8 mouse cellular contexts compared by ENCODE assay signal in genomic region chr15:98532281-98532680, GRCm38 (mm10). TPM values are rescaled to one million over a fixed set of nuclear protein-coding genes. Genes with fewer than 3 reads are reported as not detected.
DNase-seq lines count a peak whose midpoint lies in the region; ATAC-seq and TF ChIP-seq lines count a peak whose summit lies in the region.

No protein-coding gene starts in this region.

- H3K79me2 ChIP-seq in myocyte (ENCODE audit: control insufficient read depth, insufficient read depth) = peaks cover 44% of the 10 kb centered on the region

- H3ac ChIP-seq in myocyte (ENCODE audit: control insufficient read depth, insufficient read length) = peak overlapping the region; percentile 95

- WGBS in hindbrain, postnatal 0 days = 30% methylated on average over 5 of the region's 5 CpGs

- peaks cover 45% of the 10 kb centered on the region for H3K36me3 ChIP-seq in megakaryocyte, embryonic 14.5 days (replicated peaks; ENCODE audit: low read length)
- peaks cover 26% of the 10 kb centered on the region for H3K36me3 ChIP-seq in hindbrain, postnatal 0 days (ENCODE audit: insufficient read depth, low read length)
- peaks cover 41% of the 10 kb centered on the region for H3K36me3 ChIP-seq in myocyte (ENCODE audit: control insufficient read depth, insufficient read depth)

- no peak for DNase-seq in hindbrain, postnatal 0 days (ENCODE audit: low spot score)
- DNase-seq in gastrocnemius, adult 8-10 months (ENCODE audit: low spot score in 2 of 2) = no peak
- DNase-seq in cerebellum, postnatal 4 days (ENCODE audit: low spot score in 2 of 2) = no peak

- peak; percentile 35 for TF ChIP-seq POLR2A in myocyte (IDR thresholded peaks at IDR 0.05; ENCODE audit: insufficient read length, low read depth)

- ATAC-seq in megakaryocyte, adult 5-6 weeks (ENCODE audit: poor library complexity, severe bottlenecking) = no peak
- no peak for ATAC-seq in hindbrain, postnatal 0 days
- no peak for ATAC-seq in inflammation-experienced regulatory T-cells, adult 6 months

- H3K4me1 ChIP-seq in megakaryocyte, embryonic 14.5 days = peaks cover 47% of the 10 kb centered on the region
- H3K4me1 ChIP-seq in brown adipose tissue, adult 24 weeks (ENCODE audit: control insufficient read depth, insufficient read depth, insufficient read length, low read length) = peaks cover 2% of the 10 kb centered on the region; the same call in 1 of the 2 replicates
- H3K4me1 ChIP-seq in hindbrain, postnatal 0 days (ENCODE audit: insufficient read depth, low read length) = peaks cover 4% of the 10 kb centered on the region

- H3K27ac ChIP-seq in brown adipose tissue, adult 24 weeks (replicated peaks; ENCODE audit: low read depth, low read length) = peak overlapping the region; percentile 71
- no peak overlapping the region for H3K27ac ChIP-seq in hindbrain, postnatal 0 days

- H3K27me3 ChIP-seq in megakaryocyte, embryonic 14.5 days (replicated peaks) = no peaks in the 10 kb centered on the region
- no peaks in the 10 kb centered on the region for H3K27me3 ChIP-seq in hindbrain, postnatal 0 days (ENCODE audit: insufficient read depth, low read length)
- H3K27me3 ChIP-seq in myocyte (ENCODE audit: control insufficient read depth, insufficient read depth, insufficient read length) = no peaks in the 10 kb centered on the region

- TF ChIP-seq CTCF in hindbrain, postnatal 0 days (IDR thresholded peaks at IDR 0.05; ENCODE audit: low read depth) = no peak

- peak overlapping the region; percentile 92 for H3K4me3 ChIP-seq in megakaryocyte, embryonic 14.5 days (replicated peaks)
- H3K4me3 ChIP-seq in brown adipose tissue, adult 24 weeks (ENCODE audit: insufficient read depth, low read depth, low read length) = peak overlapping the region; percentile 95
- peak overlapping the region; percentile 84 for H3K4me3 ChIP-seq in hindbrain, postnatal 0 days (ENCODE audit: low read length)
- peak overlapping the region; percentile 89 for H3K4me3 ChIP-seq in myocyte

- H3K9ac ChIP-seq in hindbrain, postnatal 0 days (replicated peaks; ENCODE audit: low read length) = 0 out of 2 replicates have a peak overlapping the region, but pooled peaks have one; percentile 94

- no peaks in the 10 kb centered on the region for H3K9me3 ChIP-seq in megakaryocyte, embryonic 14.5 days
- no peaks in the 10 kb centered on the region for H3K9me3 ChIP-seq in hindbrain, postnatal 0 days (ENCODE audit: low read length)

- peak overlapping the region; percentile 91 for H3K4me2 ChIP-seq in hindbrain, postnatal 0 days (ENCODE audit: low read depth, low read length)
- H3K4me2 ChIP-seq in myocyte (ENCODE audit: low read depth) = peak overlapping the region; percentile 88

TF ChIP-seq in myocyte, 11 proteins besides CTCF, POLR2A, EP300 and RAD21:
- TF ChIP-seq MYOG (IDR thresholded peaks at IDR 0.05; ENCODE audit: control insufficient read depth in 1 of 3, insufficient read depth in 1 of 3, insufficient read length in 2 of 3, low read depth in 2 of 3) (peak in 1 of 3 experiments; percentile 31), SRF (IDR thresholded peaks at IDR 0.05; ENCODE audit: control insufficient read depth, insufficient read length, low read depth) (no peak), CEBPB (IDR thresholded peaks at IDR 0.05; ENCODE audit: insufficient read depth, poor library complexity, severe bottlenecking) (0 out of 2 replicates have a peak, but pooled peaks have one; percentile 40), MYOD1 (IDR thresholded peaks at IDR 0.05; ENCODE audit: control insufficient read depth in 1 of 3, insufficient read length in 2 of 3, low read depth in 2 of 3) (peak in 2 of 3 experiments; percentile 6 to 44), TCF3 (IDR thresholded peaks at IDR 0.05; ENCODE audit: insufficient read length, low read depth) (no peak), REST (IDR thresholded peaks at IDR 0.05; ENCODE audit: insufficient read depth, insufficient read length) (no peak), E2F4 (IDR thresholded peaks at IDR 0.05; ENCODE audit: insufficient read depth) (no peak), TCF12 (IDR thresholded peaks at IDR 0.05; ENCODE audit: insufficient read depth, poor library complexity, severe bottlenecking) (no peak), MAX (IDR thresholded peaks at IDR 0.05; ENCODE audit: low read depth) (peak; percentile 91), POLR2AphosphoS2 (IDR thresholded peaks at IDR 0.05; ENCODE audit: insufficient read length, low read depth) (peak; percentile 77), USF1 (IDR thresholded peaks at IDR 0.05; ENCODE audit: low read depth) (peak; percentile 76)

RNA-seq across cellular contexts. Expression of gene Kansl2, which starts 1.8 kb away (rescaled TPM):
- 7.5 and 14.4 TPM in 2 replicates for polyA plus RNA-seq in megakaryocyte, embryonic 14.5 days (2012; ENCODE audit: insufficient read depth, low replicate concordance)
- 36.7 and 42.7 TPM in 2 replicates for total RNA-seq in megakaryocyte, adult 5-6 weeks (2015)
- total RNA-seq in megakaryocyte, adult 5-6 weeks (2017) = 30.4 and 31.8 TPM in 2 replicates
- 33.1 and 38.0 TPM in 2 replicates for polyA plus RNA-seq in brown adipose tissue, adult 24 weeks (2012; ENCODE audit: insufficient read depth, insufficient read length, missing spikeins)
- 53.3 and 69.6 TPM in 2 replicates for total RNA-seq in hindbrain, postnatal 0 days (2014; rRNA removed)
- 95.1 and 96.8 TPM in 2 replicates for polyA plus RNA-seq in hindbrain, postnatal 0 days (2015; fragmentation: Nextera tagmentation; extraction: Ambion mirVana)
- polyA plus RNA-seq in myocyte (2012; fragmentation: generic; extraction: Trizol) = 109 TPM
- total RNA-seq in gastrocnemius, adult 8-10 months (2022) = 10 to 100 TPM; 65.5 to 72.7 (median 69.8) TPM
- 10 to 100 TPM; 29.4 to 33.1 (median 32.4) TPM for polyA plus RNA-seq in inflammation-experienced regulatory T-cells, adult 6 months (2017; shearing (Covaris generic))

RNA-seq across cellular contexts. Expression of gene Ccnt1, which starts 38.4 kb away (rescaled TPM):
- 1.4 and 5.1 TPM in 2 replicates for polyA plus RNA-seq in megakaryocyte, embryonic 14.5 days (2012; ENCODE audit: insufficient read depth, low replicate concordance)
- total RNA-seq in megakaryocyte, adult 5-6 weeks (2015) = 33.0 and 38.7 TPM in 2 replicates
- total RNA-seq in megakaryocyte, adult 5-6 weeks (2017) = 41.3 and 43.5 TPM in 2 replicates
- 16.4 and 18.1 TPM in 2 replicates for polyA plus RNA-seq in brown adipose tissue, adult 24 weeks (2012; ENCODE audit: insufficient read depth, insufficient read length, missing spikeins)
- total RNA-seq in hindbrain, postnatal 0 days (2014; rRNA removed) = 31.2 and 42.4 TPM in 2 replicates
- polyA plus RNA-seq in hindbrain, postnatal 0 days (2015; fragmentation: Nextera tagmentation; extraction: Ambion mirVana) = 42.7 and 42.9 TPM in 2 replicates
- polyA plus RNA-seq in myocyte (2012; fragmentation: generic; extraction: Trizol) = 12.6 TPM
- 10 to 100 TPM; 14.3 to 19.4 (median 15.7) TPM for total RNA-seq in gastrocnemius, adult 8-10 months (2022)
- polyA plus RNA-seq in inflammation-experienced regulatory T-cells, adult 6 months (2017; shearing (Covaris generic)) = 10 to 100 TPM; 69.3 to 99.2 (median 86.3) TPM

RNA-seq across cellular contexts. Expression of gene 4930415O20Rik, which starts 38.5 kb away (rescaled TPM):
- not detected in 2 replicates for polyA plus RNA-seq in megakaryocyte, embryonic 14.5 days (2012; ENCODE audit: insufficient read depth, low replicate concordance)
- total RNA-seq in megakaryocyte, adult 5-6 weeks (2015) = 0.46 TPM in 1 of 2 replicates, not detected in the other
- not detected in 2 replicates for total RNA-seq in megakaryocyte, adult 5-6 weeks (2017)
- polyA plus RNA-seq in brown adipose tissue, adult 24 weeks (2012; ENCODE audit: insufficient read depth, insufficient read length, missing spikeins) = 5.1 and 14.0 TPM in 2 replicates
- not detected in 2 replicates for total RNA-seq in hindbrain, postnatal 0 days (2014; rRNA removed)
- polyA plus RNA-seq in hindbrain, postnatal 0 days (2015; fragmentation: Nextera tagmentation; extraction: Ambion mirVana) = not detected in 2 replicates
- 0.10 TPM for polyA plus RNA-seq in myocyte (2012; fragmentation: generic; extraction: Trizol)
- total RNA-seq in gastrocnemius, adult 8-10 months (2022) = under 1 TPM in 1 of 4 experiments, not detected in 3; 0.63 TPM
- polyA plus RNA-seq in inflammation-experienced regulatory T-cells, adult 6 months (2017; shearing (Covaris generic)) = not detected

RNA-seq across cellular contexts. Expression of gene Olfr279, which starts 40.1 kb away (rescaled TPM):
- polyA plus RNA-seq in megakaryocyte, embryonic 14.5 days (2012; ENCODE audit: insufficient read depth, low replicate concordance) = not detected in 2 replicates
- not detected in 2 replicates for total RNA-seq in megakaryocyte, adult 5-6 weeks (2015)
- not detected in 2 replicates for total RNA-seq in megakaryocyte, adult 5-6 weeks (2017)
- polyA plus RNA-seq in brown adipose tissue, adult 24 weeks (2012; ENCODE audit: insufficient read depth, insufficient read length, missing spikeins) = not detected in 2 replicates
- total RNA-seq in hindbrain, postnatal 0 days (2014; rRNA removed) = not detected in 2 replicates
- not detected in 2 replicates for polyA plus RNA-seq in hindbrain, postnatal 0 days (2015; fragmentation: Nextera tagmentation; extraction: Ambion mirVana)
- polyA plus RNA-seq in myocyte (2012; fragmentation: generic; extraction: Trizol) = not detected
- total RNA-seq in gastrocnemius, adult 8-10 months (2022) = not detected
- under 1 TPM in 2 of 3 experiments, not detected in 1; 0.06 to 0.07 TPM for polyA plus RNA-seq in inflammation-experienced regulatory T-cells, adult 6 months (2017; shearing (Covaris generic))

RNA-seq across cellular contexts. Expression of gene Lalba, which starts 49.8 kb away (rescaled TPM):
- not detected in 2 replicates for polyA plus RNA-seq in megakaryocyte, embryonic 14.5 days (2012; ENCODE audit: insufficient read depth, low replicate concordance)
- total RNA-seq in megakaryocyte, adult 5-6 weeks (2015) = not detected in 2 replicates
- total RNA-seq in megakaryocyte, adult 5-6 weeks (2017) = not detected in 2 replicates
- polyA plus RNA-seq in brown adipose tissue, adult 24 weeks (2012; ENCODE audit: insufficient read depth, insufficient read length, missing spikeins) = not detected in 2 replicates
- not detected in 2 replicates for total RNA-seq in hindbrain, postnatal 0 days (2014; rRNA removed)
- polyA plus RNA-seq in hindbrain, postnatal 0 days (2015; fragmentation: Nextera tagmentation; extraction: Ambion mirVana) = not detected in 2 replicates
- polyA plus RNA-seq in myocyte (2012; fragmentation: generic; extraction: Trizol) = not detected
- not detected for total RNA-seq in gastrocnemius, adult 8-10 months (2022)
- not detected for polyA plus RNA-seq in inflammation-experienced regulatory T-cells, adult 6 months (2017; shearing (Covaris generic))
